Mouse (Mus musculus): ENCODE measurements around the gene Col4a6.

DNA sequence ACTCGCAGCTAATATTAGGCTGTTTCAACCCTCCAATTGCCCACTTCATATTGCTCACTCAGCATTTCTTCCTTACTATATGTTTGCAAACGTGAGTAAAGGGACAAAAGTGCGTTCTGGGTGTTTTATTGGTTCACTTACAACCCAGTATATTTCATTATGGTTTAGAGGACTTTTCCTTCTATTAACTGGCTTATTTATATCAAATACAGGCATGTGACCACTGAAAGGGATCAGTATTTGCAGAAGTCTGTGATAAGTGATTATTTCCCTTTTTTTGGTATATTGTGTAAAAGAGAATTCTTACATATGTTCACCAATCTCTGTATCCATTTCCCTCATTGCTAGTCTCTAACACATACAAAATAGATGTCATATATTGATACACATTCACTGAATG lies 313.5 kb downstream of the Col4a6 start:
- TF ChIP-seq CTCF (IDR thresholded peaks at IDR 0.05; ENCODE audit: control insufficient read depth, insufficient read depth, low read length) (no peak), POLR2A (IDR thresholded peaks at IDR 0.05; ENCODE audit: borderline replicate concordance, control insufficient read depth, low read depth, low read length) (no peak)

Data from bone marrow, adult 2 months (tissue).